Mouse (Mus musculus): Measurements from ENCODE around the gene Helq.

- TF ChIP-seq CTCF (IDR thresholded peaks at IDR 0.05; ENCODE audit: low read depth, low read length) (no peak), POLR2A (IDR thresholded peaks at IDR 0.05; ENCODE audit: extremely low read depth, insufficient read depth, low read length) (no peak)
Observed at GRCm38 (mm10) chr5:100845485-100845847, 47.1 kb upstream of the Helq start, which contains the start of gene Gpat3.

Data from liver, adult 2 months (tissue).